Mouse (Mus musculus): ENCODE data around the gene Unc45a. TPM values are rescaled to one million over a fixed set of nuclear protein-coding genes. Genes with fewer than 3 reads are reported as not detected.

Gene Unc45a
- 60.2 and 62.0 TPM in 2 replicates for polyA plus RNA-seq (2015; fragmentation: Nextera tagmentation; extraction: Ambion mirVana)

DNA sequence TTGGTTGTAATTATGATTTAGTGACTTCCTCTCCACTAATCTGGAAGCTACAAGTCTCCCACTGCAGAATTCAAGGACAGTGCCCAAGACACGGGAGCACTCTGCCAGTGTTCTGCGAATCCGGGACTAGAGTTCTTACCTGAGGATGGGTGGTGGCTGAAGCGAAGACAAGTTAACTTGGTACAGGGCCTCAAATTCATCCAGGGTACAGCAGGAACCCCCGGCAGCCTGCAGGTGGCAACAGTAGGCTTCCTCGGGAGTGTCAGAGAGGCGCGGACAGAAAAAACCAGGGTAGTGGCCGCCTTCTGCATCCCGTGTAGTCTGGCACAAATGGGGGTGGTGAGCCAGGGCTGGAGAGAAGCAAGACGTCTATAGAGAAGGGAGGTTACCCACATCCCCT is at the start of gene Unc45a:
Unc45a (minus strand) TSS at position 213 of the 400 bp plus-strand sequence.
- 3% methylated on average over 11 of the region's 11 CpGs for WGBS
- Histone ChIP-seq H3K9ac (peak within 1 kb of the TSS; percentile 55), H3K27ac (peak within 1 kb of the TSS; percentile 92), H3K9me3 (no peaks in the 10 kb centered on the region), H3K4me2 (peak within 1 kb of the TSS; percentile 90), H3K36me3 (replicated peaks) (peaks cover 15% of the 10 kb centered on the region), H3K27me3 (replicated peaks) (no peaks in the 10 kb centered on the region), H3K4me3 (peak within 1 kb of the TSS; percentile 68), H3K4me1 (peaks cover 55% of the 10 kb centered on the region)
- peak; percentile 48 for ATAC-seq (replicated peaks)

- WGBS: 12% methylated on average over 33 of the region's 33 CpGs
- Histone ChIP-seq H3K4me3 (peak within 1 kb of the TSS; percentile 2), H3K9ac (peak within 1 kb of the TSS; percentile 29; the same call in 1 of the 2 replicates), H3K27me3 (replicated peaks) (0 out of 2 replicates have a peak, but pooled peaks cover 5% of the 10 kb centered on the region), H3K4me2 (peak within 1 kb of the TSS; percentile 26), H3K27ac (0 out of 2 replicates have a peak within 1 kb of the TSS, but pooled peaks have one; percentile 29), H3K4me1 (peaks cover 9% of the 10 kb centered on the region), H3K36me3 (replicated peaks) (peaks cover 25% of the 10 kb centered on the region; the same call in 1 of the 2 replicates), H3K9me3 (no peaks in the 10 kb centered on the region)
- ATAC-seq (replicated peaks): peak; percentile 28; the same call in 1 of the 2 replicates
These were observed 47.1 kb upstream of the Unc45a start, which contains the start of gene Fes for GRCm38 (mm10) chr7:80387633-80388543. Gene Fes, minus strand, starts transcription at chr7:80387946.

DNA sequence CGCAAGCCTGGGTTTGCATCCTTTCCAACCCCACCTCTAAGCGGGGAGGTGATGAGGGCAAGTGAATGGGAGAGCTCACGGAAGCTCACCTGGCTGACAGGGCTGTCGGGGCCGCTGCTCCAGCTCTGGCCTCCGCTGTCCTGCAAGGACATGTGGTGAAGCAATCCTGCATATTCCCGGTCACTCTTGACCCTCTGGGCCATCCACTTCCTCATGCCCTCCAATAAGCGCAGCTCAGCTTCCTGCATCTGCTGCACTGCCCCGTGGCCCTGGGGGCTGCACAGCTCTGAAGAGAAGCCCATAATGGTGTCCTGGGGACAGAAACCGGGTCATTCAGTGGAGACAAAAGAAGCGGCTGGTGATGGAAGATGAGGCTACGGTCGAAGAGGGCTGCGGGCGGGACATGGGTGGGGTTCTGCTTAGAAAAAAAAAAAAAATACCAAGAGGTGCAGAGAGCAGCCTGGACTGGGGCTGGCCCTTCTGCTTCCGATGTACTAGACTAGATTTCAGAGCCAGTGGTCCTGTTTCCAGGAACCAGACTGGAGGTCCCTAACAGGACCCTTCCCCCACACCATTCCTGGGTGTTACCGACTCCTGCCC is 46.3 kb upstream of the Unc45a start:
- peaks cover 9% of the 10 kb centered on the region for H3K4me1 ChIP-seq
- 0 out of 2 replicates have a peak, but pooled peaks have one; percentile 15 for ATAC-seq (replicated peaks)
- peak overlapping the region; percentile 26; the same call in 1 of the 2 replicates for H3K4me2 ChIP-seq
- H3K27me3 ChIP-seq (replicated peaks): 0 out of 2 replicates have a peak, but pooled peaks cover 5% of the 10 kb centered on the region
- H3K9me3 ChIP-seq: no peaks in the 10 kb centered on the region
- no peak overlapping the region for H3K27ac ChIP-seq
- no peak overlapping the region for H3K9ac ChIP-seq
- peaks cover 19% of the 10 kb centered on the region; the same call in 1 of the 2 replicates for H3K36me3 ChIP-seq (replicated peaks)
- peak overlapping the region; percentile 2; the same call in 1 of the 2 replicates for H3K4me3 ChIP-seq
- 31% methylated on average over 17 of the region's 17 CpGs for WGBS

DNA sequence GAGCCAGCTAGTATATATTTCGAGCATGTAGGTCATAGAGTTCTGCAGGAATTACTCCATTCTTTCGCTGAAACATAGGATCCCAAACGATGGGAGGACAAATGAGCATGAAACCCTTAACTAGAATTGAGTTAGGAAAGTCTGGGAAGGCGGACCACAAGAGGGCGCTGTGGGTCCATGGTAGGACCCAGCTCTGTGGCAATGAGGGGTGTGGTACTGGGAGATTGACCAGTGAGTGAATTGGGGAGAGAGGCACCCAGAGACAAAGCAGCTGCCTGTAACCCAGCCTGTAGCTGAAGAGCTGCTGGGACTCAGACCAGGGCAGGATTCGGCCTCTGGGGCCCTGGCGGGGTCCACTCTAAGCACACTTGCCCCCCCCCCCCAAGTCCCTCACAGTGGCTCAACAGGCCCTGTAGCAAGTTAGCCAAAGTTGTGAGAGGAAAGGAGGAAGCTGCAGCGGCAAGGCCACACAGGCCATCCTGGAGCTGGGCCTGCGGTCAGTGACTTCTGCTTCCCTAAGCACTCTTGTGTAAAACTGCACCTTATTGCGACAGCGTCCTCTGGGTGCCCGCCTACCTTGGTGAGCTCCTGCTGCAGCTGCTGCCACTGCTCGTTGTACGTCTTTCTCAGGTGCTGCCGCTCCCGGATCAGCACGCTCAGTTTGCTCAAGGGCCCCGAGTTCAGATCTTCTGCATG is 45.6 kb upstream of the Unc45a start:
- peak; percentile 65 for ATAC-seq (replicated peaks)

DNA sequence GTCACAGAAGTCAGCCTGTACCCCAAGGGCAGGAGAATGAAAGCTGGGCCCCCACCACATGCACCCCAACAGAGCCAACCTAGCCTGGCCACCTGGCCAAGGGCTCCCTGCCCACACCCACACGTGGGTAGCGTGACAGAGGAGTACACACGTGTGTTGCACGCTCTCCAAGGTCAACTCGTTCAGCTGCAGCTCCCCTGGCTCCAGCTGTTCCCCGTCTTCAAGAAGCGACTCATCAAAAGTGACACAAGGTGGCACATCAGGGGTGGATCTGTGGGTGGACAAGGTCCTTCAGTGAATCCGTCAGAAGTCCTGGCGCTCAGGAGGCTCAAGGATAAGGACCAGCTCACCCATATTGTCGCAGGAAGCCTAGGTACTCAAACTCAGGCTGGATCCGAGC is 42.1 kb upstream of the Unc45a start:
- 73% methylated on average over 11 of the region's 11 CpGs for whole genome bisulfite sequencing
- no peak overlapping the region for H3K4me3 ChIP-seq
- no peak overlapping the region for H3K4me2 ChIP-seq
- H3K9ac ChIP-seq: no peak overlapping the region
- no peak overlapping the region for H3K27ac ChIP-seq
- H3K36me3 ChIP-seq (replicated peaks): no peaks in the 10 kb centered on the region
- H3K9me3 ChIP-seq: no peaks in the 10 kb centered on the region
- ATAC-seq (replicated peaks): no peak
- 0 out of 2 replicates have a peak, but pooled peaks cover 5% of the 10 kb centered on the region for H3K27me3 ChIP-seq (replicated peaks)
- H3K4me1 ChIP-seq: peaks cover 4% of the 10 kb centered on the region

More for the DNA sequence above, 45.6 kb upstream of the Unc45a start:
- Histone ChIP-seq H3K36me3 (replicated peaks) (peaks cover 11% of the 10 kb centered on the region; the same call in 1 of the 2 replicates), H3K4me1 (peaks cover 9% of the 10 kb centered on the region), H3K9ac (no peak overlapping the region), H3K27me3 (replicated peaks) (0 out of 2 replicates have a peak, but pooled peaks cover 5% of the 10 kb centered on the region), H3K27ac (no peak overlapping the region), H3K4me3 (no peak overlapping the region), H3K9me3 (no peaks in the 10 kb centered on the region), H3K4me2 (0 out of 2 replicates have a peak overlapping the region, but pooled peaks have one; percentile 2)
- 36% methylated on average over 18 of the region's 18 CpGs for WGBS

DNA sequence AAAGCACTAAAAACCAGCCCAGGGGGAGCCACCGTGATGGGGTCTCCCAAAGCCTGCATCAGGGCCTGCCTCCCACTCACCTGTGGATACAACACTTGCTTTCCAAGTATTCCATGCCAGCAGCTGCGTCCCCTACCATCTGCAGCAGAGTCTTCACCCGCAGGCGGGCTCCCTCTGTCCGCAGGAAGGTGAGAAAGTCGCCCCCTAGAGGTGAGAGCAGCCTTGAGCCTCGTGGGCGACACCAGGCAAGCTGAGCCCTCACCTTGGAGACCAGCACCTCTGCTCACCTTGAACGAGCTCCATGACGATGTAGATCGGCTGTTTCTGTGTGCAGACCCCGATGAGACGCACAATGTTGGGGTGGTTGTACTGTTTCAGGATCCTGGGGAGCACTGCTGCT is 38.7 kb upstream of the Unc45a start:
- no peak overlapping the region for H3K27ac ChIP-seq
- ATAC-seq (replicated peaks): no peak
- no peaks in the 10 kb centered on the region for H3K9me3 ChIP-seq
- no peaks in the 10 kb centered on the region for H3K27me3 ChIP-seq (replicated peaks)
- no peaks in the 10 kb centered on the region for H3K36me3 ChIP-seq (replicated peaks)
- H3K4me3 ChIP-seq: no peak overlapping the region
- 64% methylated on average over 13 of the region's 13 CpGs for WGBS
- no peak overlapping the region for H3K4me2 ChIP-seq
- H3K4me1 ChIP-seq: peaks cover 8% of the 10 kb centered on the region; the same call in 1 of the 2 replicates
- no peak overlapping the region for H3K9ac ChIP-seq

GRCm38 (mm10) chr7:80377471-80377870 is 36.7 kb upstream of the Unc45a start:
- Histone ChIP-seq H3K27me3 (replicated peaks) (no peaks in the 10 kb centered on the region), H3K4me3 (no peak overlapping the region), H3K27ac (no peak overlapping the region), H3K9me3 (no peaks in the 10 kb centered on the region), H3K4me1 (peaks cover 8% of the 10 kb centered on the region; the same call in 1 of the 2 replicates), H3K4me2 (no peak overlapping the region), H3K36me3 (replicated peaks) (no peaks in the 10 kb centered on the region), H3K9ac (no peak overlapping the region)
- ATAC-seq (replicated peaks): no peak
- 34% methylated on average over 6 of the region's 6 CpGs for WGBS

DNA sequence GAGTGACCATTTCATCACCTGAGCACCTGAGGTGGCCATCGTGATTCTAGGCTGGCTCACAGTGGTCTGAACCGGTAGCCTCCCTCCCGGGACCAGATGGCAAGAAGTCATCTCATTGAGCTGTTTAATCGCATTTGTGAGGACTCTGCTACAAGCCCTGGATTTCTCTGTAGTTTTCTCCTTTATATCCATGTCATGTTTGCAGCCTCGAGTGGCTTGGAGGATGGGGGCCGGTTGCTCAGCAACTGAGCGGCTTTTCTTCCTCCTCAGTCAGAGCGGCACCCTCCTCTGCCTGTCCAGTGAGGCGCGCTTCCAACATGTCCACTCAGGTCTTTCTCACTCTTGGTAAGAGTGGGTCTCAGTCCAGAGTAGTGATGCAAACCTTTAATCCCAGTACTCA is 35.4 kb upstream of the Unc45a start:
- Histone ChIP-seq H3K27ac (no peak overlapping the region), H3K27me3 (replicated peaks) (no peaks in the 10 kb centered on the region), H3K36me3 (replicated peaks) (no peaks in the 10 kb centered on the region), H3K4me1 (peaks cover 11% of the 10 kb centered on the region; the same call in 1 of the 2 replicates), H3K9me3 (no peaks in the 10 kb centered on the region), H3K9ac (no peak overlapping the region), H3K4me3 (no peak overlapping the region), H3K4me2 (no peak overlapping the region)
- peak; percentile 50 for ATAC-seq (replicated peaks)
- WGBS: 39% methylated on average over 10 of the region's 10 CpGs

DNA sequence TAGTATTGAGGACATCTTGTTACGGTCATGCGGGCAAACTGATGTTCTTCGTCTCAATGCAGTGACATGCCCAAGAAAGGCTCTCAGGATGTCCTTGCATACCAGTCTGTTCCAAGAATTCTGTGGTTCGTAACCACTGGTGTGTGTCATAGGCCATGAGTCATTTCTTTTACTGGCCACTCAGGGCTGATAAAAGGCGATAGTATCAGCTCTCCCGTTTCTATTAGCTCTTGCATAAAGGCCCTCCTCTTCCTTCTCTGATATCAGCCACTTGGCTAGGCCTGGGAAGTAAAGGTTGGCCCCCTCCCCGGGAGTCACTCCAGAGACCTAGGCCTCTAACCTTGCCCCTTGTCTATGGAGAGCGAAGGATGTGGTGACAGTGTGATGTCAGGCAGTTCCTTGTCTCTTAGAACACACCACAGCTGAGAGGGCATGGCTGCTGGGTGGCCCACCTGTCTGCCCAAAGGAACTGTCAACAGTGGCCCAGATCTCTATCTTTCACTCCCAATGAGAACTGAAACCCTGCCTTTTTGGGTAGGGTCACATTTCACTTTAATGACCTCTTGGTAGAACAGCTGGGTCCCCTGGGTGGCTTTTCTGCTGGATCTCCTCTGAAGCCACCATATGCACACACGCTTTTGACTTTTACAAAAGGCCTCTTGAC is 34.7 kb upstream of the Unc45a start:
- Histone ChIP-seq H3K36me3 (replicated peaks) (no peaks in the 10 kb centered on the region), H3K27me3 (replicated peaks) (no peaks in the 10 kb centered on the region), H3K9me3 (no peaks in the 10 kb centered on the region), H3K4me2 (no peak overlapping the region), H3K4me1 (peaks cover 11% of the 10 kb centered on the region; the same call in 1 of the 2 replicates), H3K4me3 (no peak overlapping the region), H3K27ac (no peak overlapping the region), H3K9ac (no peak overlapping the region)
- no peak for ATAC-seq (replicated peaks)
- WGBS: 84% methylated on average over 9 of the region's 9 CpGs

DNA sequence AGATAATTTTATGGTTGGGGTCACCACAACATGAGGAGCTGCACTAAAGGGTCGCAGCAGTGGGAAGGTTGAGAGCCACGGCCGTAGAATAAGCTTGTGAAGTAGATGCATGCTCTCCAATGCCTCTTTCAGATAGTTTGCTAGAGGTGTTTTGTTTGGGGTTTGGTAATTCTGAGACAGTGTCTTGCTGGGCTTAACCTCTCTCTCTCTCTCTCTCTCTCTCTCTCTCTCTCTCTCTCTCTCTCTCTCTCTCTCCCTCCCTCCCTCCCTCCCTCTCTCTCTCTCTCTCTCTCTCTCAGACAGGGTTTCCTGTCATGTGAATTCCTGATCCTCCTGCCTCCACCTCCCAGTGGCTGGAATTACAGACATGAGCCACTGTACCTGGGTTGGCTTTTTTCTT is 33.9 kb upstream of the Unc45a start:
- WGBS: 90% methylated on average over 3 of the region's 3 CpGs
- Histone ChIP-seq H3K27me3 (replicated peaks) (no peaks in the 10 kb centered on the region), H3K36me3 (replicated peaks) (no peaks in the 10 kb centered on the region), H3K4me3 (no peak overlapping the region), H3K4me2 (no peak overlapping the region), H3K27ac (no peak overlapping the region), H3K9ac (no peak overlapping the region), H3K9me3 (no peaks in the 10 kb centered on the region), H3K4me1 (peaks cover 18% of the 10 kb centered on the region)
- no peak for ATAC-seq (replicated peaks)

DNA sequence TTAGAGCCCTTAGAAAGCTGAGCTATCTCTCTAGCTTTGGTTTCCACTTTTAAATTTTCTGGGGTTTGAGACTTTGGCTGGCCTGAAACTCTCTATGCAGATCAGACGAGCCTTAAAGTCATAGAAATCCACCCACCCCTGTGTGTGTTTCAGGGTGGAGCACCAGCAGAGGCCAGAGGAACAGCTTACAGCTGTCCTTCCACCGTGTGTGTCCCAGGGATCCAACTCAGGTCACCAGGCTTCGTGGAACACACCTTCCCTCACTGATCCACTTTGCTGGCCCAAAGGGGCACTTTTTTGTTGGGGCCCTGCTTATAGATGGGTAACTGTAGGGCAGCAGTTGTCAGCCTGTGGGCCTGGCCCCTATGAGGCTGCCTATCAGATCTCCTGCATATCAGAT is 33.5 kb upstream of the Unc45a start:
- H3K27ac ChIP-seq: no peak overlapping the region
- no peak overlapping the region for H3K9ac ChIP-seq
- peaks cover 23% of the 10 kb centered on the region for H3K4me1 ChIP-seq
- H3K36me3 ChIP-seq (replicated peaks): no peaks in the 10 kb centered on the region
- WGBS: 69% methylated on average over 3 of the region's 3 CpGs
- H3K4me3 ChIP-seq: no peak overlapping the region
- H3K4me2 ChIP-seq: no peak overlapping the region
- H3K9me3 ChIP-seq: no peaks in the 10 kb centered on the region
- no peak for ATAC-seq (replicated peaks)
- H3K27me3 ChIP-seq (replicated peaks): no peaks in the 10 kb centered on the region
